Mouse (Mus musculus) 3134 (cell line): ENCODE results near the gene Gm45902.

Experiments used
- DNase-seq: peaks from one replicate; pipeline ENCODE4 v3.0.0-alpha.2; 2011; ENCODE audit warnings: low spot score; ENCODE audit not compliant: insufficient read length; ENCODE audit errors: extremely low read depth

The Gm45902 gene

GRCm38 (mm10) chr2:3512552-3513454 lies at the start of gene Gm45902, which contains the start of the genes Hspa14 and Cdnf:
Gene Gm45902, minus strand, starts transcription at chr2:3512790.
Gene Hspa14, minus strand, starts transcription at chr2:3512814.
Gene Cdnf, plus strand, starts transcription at chr2:3513030.
- DNase-seq: peak; percentile 94

- peak; percentile 14 for DNase-seq
These were observed 34.0 kb upstream of the Gm45902 start for GRCm38 (mm10) chr2:3546588-3546987.

- DNase-seq: no peak
These were observed 33.5 kb upstream of the Gm45902 start for GRCm38 (mm10) chr2:3546055-3546454.

- no peak for DNase-seq
These were observed 28.9 kb upstream of the Gm45902 start for GRCm38 (mm10) chr2:3541307-3542079.

DNA sequence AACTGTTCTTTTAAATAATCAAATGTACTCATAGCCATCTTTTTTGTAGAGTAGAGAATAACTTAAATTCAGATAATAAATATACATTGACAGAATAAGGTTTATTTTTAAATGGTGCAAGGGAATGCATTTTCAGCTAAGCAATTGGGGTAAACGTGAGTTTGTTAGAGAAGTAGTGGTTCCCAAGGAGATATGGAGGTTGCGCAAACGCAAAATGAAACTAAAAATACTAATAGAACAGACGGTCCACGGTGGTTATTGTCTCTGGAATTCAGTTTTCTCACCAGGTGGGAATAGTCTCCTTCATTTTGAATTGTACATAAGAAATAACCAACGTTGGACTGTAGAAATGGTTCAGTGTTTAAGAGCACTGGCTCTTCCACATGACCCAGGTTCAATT lies 13.7 kb upstream of the Gm45902 start:
- no peak for DNase-seq

DNA sequence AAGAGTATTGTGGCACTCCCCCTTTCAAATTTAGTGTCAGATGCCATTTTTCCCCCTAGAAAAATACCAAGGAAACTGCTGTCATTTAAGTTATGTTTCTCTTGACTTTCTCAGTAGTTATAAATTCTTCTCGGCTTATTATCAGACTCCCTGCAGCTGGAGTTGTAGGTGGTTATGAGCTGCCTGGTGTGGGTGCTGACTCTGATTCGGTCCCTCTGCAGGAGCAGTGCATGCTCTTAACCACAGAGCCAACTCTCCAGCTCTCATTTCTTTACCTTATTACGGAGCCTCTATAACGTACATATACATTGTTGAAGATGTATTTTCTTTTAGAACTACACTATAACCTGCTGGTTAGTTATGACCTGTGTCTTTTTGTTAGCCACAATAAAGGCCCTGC lies 10.0 kb upstream of the Gm45902 start:
- DNase-seq: no peak

DNA sequence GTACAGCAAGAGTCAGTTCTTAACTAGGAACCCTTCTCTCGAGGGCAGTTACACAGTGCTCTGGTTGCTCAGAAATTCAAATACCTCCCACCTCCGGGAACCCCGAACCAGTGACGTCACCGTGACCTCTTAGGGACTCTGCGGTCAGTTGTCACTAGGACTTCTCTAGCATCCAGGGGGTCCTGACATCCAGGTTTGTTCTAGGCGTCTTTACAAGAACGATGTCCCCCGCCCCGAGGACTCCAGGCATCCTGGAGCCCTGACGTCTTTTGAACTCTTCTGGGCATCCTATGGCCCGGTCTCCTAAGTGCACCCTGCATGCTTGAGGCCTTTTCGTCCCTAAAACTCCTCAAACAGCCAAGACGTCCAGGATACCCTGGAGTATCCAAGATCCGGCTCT lies 514 bp downstream of the Gm45902 start:
- DNase-seq: no peak

DNA sequence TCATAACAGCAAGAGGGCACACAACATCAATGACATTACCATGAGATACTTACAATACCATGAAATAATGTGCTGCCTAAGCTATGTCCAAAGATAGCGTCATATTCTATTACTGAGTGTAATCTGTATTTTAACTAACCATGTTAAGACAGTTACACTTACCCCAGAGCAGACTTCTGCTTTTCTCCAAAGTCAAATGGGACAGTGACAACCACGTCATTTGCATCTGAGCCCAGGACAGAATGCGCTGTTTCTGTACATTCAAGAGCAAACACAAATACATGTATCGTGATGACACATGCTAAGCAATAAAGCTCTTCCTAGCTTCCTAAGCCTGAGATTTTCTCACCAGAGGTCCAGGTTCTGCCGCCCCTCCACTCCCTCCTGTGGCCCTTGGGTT lies 11.7 kb downstream of the Gm45902 start:
- no peak for DNase-seq

DNA sequence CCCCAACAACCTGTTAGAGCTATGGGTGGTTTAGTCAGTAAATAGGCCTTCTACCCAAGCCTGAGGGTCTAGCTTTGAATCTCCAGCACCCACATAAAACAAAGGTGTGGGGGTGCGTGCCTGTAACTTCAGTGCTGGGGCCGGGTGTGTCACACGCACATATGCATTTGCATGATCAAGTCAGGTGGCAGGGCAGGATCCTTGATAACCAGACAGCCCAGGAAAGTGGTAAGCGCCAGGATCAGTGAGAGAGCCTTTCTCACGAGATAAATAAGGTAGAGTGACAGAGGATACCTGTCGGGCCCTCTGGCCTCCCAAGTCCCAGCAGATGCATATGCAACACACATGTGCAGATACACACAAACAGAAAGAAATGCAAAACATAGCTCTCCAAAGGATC lies 13.0 kb downstream of the Gm45902 start:
- DNase-seq: no peak

DNA sequence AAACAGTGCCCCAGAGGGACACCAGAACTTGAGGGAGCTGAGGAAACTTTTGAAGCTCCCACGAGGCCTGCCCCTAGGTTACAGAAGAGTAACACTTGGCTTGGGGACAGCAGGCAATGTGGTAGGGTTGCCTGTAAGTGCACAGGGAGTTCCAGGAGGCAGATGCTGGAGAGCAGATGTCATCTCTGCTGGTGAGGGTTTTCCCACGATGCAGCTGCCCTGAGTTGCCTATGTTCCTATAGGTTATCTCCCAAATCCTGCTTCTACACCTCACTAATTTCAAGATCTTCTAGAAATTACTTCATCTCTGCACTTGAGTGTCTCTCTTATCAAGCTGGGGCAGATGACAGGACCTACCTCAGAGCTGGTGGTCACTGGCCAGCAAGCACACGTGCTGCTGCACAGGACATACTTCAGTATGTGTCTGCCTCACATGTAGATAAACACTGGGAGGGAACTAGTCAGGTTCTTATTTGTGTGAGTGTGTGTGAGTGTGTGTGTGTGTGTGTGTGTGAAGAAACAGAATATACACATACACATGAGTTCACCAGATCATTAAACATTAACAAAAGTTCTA lies 18.7 kb downstream of the Gm45902 start:
- no peak for DNase-seq

DNA sequence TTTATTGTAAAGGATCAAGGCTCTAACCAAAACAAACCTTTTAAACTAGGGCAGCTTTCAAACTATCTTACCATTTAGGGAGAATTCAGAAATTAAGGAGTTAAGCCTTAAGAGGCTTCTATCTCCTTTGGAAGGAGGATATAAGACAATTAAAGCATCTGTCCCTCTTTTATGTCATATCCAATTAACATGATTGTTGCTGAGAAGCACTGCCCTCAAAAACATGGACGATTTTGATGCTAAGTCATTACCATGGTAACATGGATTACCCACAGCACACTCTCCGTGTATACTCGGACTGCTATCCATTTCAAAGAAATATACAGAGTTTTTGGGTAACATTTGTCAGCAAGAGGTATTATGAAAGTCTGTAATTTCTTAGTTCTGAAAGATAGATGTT lies 22.8 kb downstream of the Gm45902 start:
- DNase-seq: no peak

GRCm38 (mm10) chr2:3480239-3480638 lies 32.4 kb downstream of the Gm45902 start:
- DNase-seq: no peak

GRCm38 (mm10) chr2:3475746-3476251 lies 36.8 kb downstream of the Gm45902 start:
- DNase-seq: no peak

DNA sequence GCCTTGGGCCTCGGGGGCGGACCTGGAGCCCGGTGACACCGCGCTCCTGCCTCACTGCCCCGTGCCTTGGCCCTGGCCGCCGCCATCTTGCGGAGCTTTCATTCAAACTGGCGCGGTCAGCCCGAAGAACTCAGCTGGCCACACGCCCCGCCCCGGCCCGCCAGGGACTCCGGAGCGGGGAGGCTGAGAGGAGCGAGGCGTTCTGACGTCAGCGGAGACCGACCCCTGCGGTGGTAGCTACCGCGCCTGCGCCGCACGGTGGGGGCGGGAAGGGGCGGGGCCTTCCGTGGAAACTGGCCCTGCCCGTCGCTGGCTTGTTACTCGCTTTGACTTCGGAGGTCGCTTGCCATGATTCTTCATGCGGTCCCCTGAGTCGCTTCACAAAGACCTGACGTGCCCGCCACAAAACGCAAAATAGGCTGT lies 37.7 kb downstream of the Gm45902 start, which contains the start of gene Suv39h2:
Suv39h2 (minus strand) TSS at position 171 of the 423 bp plus-strand sequence.
- peak; percentile 96 for DNase-seq

DNA sequence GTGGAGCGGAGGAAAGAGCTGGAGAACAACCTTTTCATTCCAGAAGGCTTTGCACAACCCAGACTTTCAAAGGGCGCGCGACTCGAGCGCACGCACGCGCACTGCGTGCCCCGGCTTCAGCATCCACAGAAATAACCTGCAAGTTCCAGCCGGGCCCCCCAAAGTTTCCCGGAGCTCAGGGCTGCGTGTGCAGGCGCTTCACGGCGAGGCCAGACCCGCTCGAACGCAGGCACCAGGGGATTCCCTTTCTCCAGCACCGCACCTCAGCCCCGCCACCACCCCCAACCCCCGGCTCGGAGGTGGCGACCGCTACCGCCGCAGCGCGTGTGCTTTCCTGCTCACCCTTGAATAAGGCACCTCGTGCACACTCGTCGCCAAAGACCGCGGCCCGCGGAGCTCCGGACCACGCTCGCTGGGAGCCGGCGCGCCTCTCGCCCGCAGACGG lies 38.2 kb downstream of the Gm45902 start:
- DNase-seq: peak; percentile 85

DNA sequence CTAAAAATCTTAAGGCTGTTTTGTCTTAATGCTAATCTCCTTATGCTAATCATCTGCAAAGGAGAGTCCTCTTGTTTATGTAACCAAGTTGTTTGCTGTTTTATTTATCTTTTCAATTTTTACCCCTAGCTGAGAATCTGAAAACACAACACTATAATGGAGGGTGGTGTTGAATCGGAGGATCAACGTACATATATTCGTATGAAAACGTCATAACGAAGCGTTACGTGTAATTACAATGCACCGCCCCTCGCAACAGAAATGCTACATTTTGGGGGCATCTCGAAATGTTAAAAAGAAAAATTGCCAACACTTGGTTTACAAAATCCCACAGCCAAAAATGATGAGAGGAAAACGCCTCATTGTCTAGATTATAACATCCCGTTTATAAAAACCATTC lies 38.7 kb downstream of the Gm45902 start:
- no peak for DNase-seq

- no peak for DNase-seq
These were observed 56.0 kb downstream of the Gm45902 start for GRCm38 (mm10) chr2:3456590-3456989.
